Comparison of ENCODE assay signal across 9 mouse cellular contexts in genomic region chr4:106617056-106617455, GRCm38 (mm10). TPM values are rescaled to one million over a fixed set of nuclear protein-coding genes. Genes with fewer than 3 reads are reported as not detected.
A peak's percentile ranks its signal among the peaks of the same experiment; 100 is the strongest.
DNase-seq lines count a peak whose midpoint lies in the region; ATAC-seq and TF ChIP-seq lines count a peak whose summit lies in the region.
"Had no signal": no experiment of that assay in that cellular context is flagged by ENCODE, and none has a peak within 500 bp of the region (broad histone marks: within the 10 kb centered on the region; RNA-seq: fewer than 3 reads in every experiment).

TSS of gene Lexm (minus strand) at chr4:106617241.

- H3K27ac ChIP-seq in kidney, postnatal 0 days = no peak within 1 kb of the TSS
- no peak within 1 kb of the TSS for H3K27ac ChIP-seq in hindbrain, embryonic 14.5 days
- no peak within 1 kb of the TSS for H3K27ac ChIP-seq in midbrain, embryonic 14.5 days (replicated peaks; ENCODE audit: low read depth, low read length)

- H3K4me3 ChIP-seq in kidney, postnatal 0 days (replicated peaks; ENCODE audit: low read depth, low read length) = no peak within 1 kb of the TSS
- 0 out of 2 replicates have a peak within 1 kb of the TSS, but pooled peaks have one; percentile 9 for H3K4me3 ChIP-seq in hindbrain, embryonic 14.5 days (replicated peaks; ENCODE audit: low read length)
- no peak within 1 kb of the TSS for H3K4me3 ChIP-seq in midbrain, embryonic 14.5 days (replicated peaks; ENCODE audit: low read depth, low read length)

- DNase-seq in kidney, postnatal 0 days (ENCODE audit: low spot score) = peak; percentile 37
- no peak for DNase-seq in kidney, adult 8-10 months
- DNase-seq in brain, adult 2 months (ENCODE audit: low read depth, low spot score) = peak; percentile 58
- DNase-seq in hindbrain, embryonic 14.5 days (ENCODE audit: low spot score) = no peak
- DNase-seq in midbrain, embryonic 14.5 days = peak; percentile 33
- no peak for DNase-seq in gastrocnemius, postnatal 36 days
- DNase-seq in urinary bladder, adult 18-20 months (ENCODE audit: low spot score in 2 of 2) = no peak
- no peak for DNase-seq in frontal cortex, postnatal 14 days (ENCODE audit: low spot score in 2 of 2)

- TF ChIP-seq CTCF in kidney, postnatal 0 days (IDR thresholded peaks at IDR 0.05; ENCODE audit: low read depth) = no peak

- H3K27me3 ChIP-seq in kidney, postnatal 0 days (ENCODE audit: insufficient read depth, low read length) = 0 out of 2 replicates have a peak, but pooled peaks cover 4% of the 10 kb centered on the region
- peaks cover 8% of the 10 kb centered on the region for H3K27me3 ChIP-seq in hindbrain, embryonic 14.5 days (ENCODE audit: control insufficient read depth, insufficient read depth, low read length)
- H3K27me3 ChIP-seq in midbrain, embryonic 14.5 days (ENCODE audit: control insufficient read depth, insufficient read depth, low read length) = peaks cover 11% of the 10 kb centered on the region

- H3K9ac ChIP-seq in kidney, postnatal 0 days (ENCODE audit: low read depth, low read length) = no peak within 1 kb of the TSS
- H3K9ac ChIP-seq in hindbrain, embryonic 14.5 days = no peak within 1 kb of the TSS
- peak within 1 kb of the TSS; percentile 26 for H3K9ac ChIP-seq in midbrain, embryonic 14.5 days (replicated peaks; ENCODE audit: low read length)

- H3K9me3 ChIP-seq in kidney, postnatal 0 days (replicated peaks; ENCODE audit: low read length) = no peaks in the 10 kb centered on the region
- no peaks in the 10 kb centered on the region for H3K9me3 ChIP-seq in hindbrain, embryonic 14.5 days (ENCODE audit: control insufficient read depth, low read length)
- no peaks in the 10 kb centered on the region for H3K9me3 ChIP-seq in midbrain, embryonic 14.5 days (ENCODE audit: control insufficient read depth, low read length)

- peaks cover 8% of the 10 kb centered on the region; the same call in 1 of the 2 replicates for H3K4me1 ChIP-seq in kidney, postnatal 0 days (replicated peaks; ENCODE audit: insufficient read depth, low read length)
- peaks cover 5% of the 10 kb centered on the region; the same call in 1 of the 2 replicates for H3K4me1 ChIP-seq in hindbrain, embryonic 14.5 days (replicated peaks; ENCODE audit: control insufficient read depth, insufficient read depth, low read length)
- H3K4me1 ChIP-seq in midbrain, embryonic 14.5 days (ENCODE audit: control insufficient read depth, insufficient read depth, low read length) = peaks cover 6% of the 10 kb centered on the region; the same call in 1 of the 2 replicates

- ATAC-seq in kidney, postnatal 0 days (replicated peaks; ENCODE audit: low FRiP score, low read depth) = no peak
- ATAC-seq in hindbrain, embryonic 14.5 days (ENCODE audit: low FRiP score) = no peak
- no peak for ATAC-seq in midbrain, embryonic 14.5 days (ENCODE audit: low FRiP score, low TSS enrichment)

- peak within 1 kb of the TSS; percentile 38 for H3K4me2 ChIP-seq in kidney, postnatal 0 days (ENCODE audit: low read length)
- peak within 1 kb of the TSS; percentile 49 for H3K4me2 ChIP-seq in hindbrain, embryonic 14.5 days (replicated peaks)
- peak within 1 kb of the TSS; percentile 48 for H3K4me2 ChIP-seq in midbrain, embryonic 14.5 days (ENCODE audit: low read length)

- H3K36me3 ChIP-seq in kidney, postnatal 0 days (ENCODE audit: insufficient read depth, low read length) = no peaks in the 10 kb centered on the region
- no peaks in the 10 kb centered on the region for H3K36me3 ChIP-seq in hindbrain, embryonic 14.5 days (replicated peaks; ENCODE audit: control insufficient read depth, insufficient read depth)
- H3K36me3 ChIP-seq in midbrain, embryonic 14.5 days (ENCODE audit: control insufficient read depth, insufficient read depth, low read length) = no peaks in the 10 kb centered on the region

- intact Hi-C loops in gastrocnemius, postnatal 36 days (cut with DNase I) = loop anchor here (10.0 kb wide), 1 partner anchor 538 kb away; no protein-coding TSS in a partner anchor

- WGBS in kidney, postnatal 0 days = under 1% methylated on average over 18 of the region's 19 CpGs
- 1% methylated on average over 19 of the region's 19 CpGs for WGBS in hindbrain, embryonic 14.5 days
- under 1% methylated on average over 19 of the region's 19 CpGs for WGBS in midbrain, embryonic 14.5 days

RNA-seq across cellular contexts. Expression of gene Lexm, which starts in this region (rescaled TPM):
- polyA plus RNA-seq in kidney, postnatal 0 days (2015; fragmentation: Nextera tagmentation; extraction: Ambion mirVana) = not detected in 2 replicates
- not detected in 2 replicates for polyA plus RNA-seq in hindbrain, embryonic 14.5 days (2014; fragmentation: Nextera tagmentation; extraction: Ambion mirVana)
- not detected in 2 replicates for polyA plus RNA-seq in midbrain, embryonic 14.5 days (2014; fragmentation: Nextera tagmentation; extraction: Ambion mirVana)
- total RNA-seq in gastrocnemius, postnatal 36 days (2021) = not detected
- polyA plus RNA-seq: brain, embryonic 14.5 days had no signal

Comparison
In these comparisons a context has a peak if more than half of its experiments do, and no peak if none do; other contexts are left out.
1. Peak in DNase-seq and H3K4me2 ChIP-seq in kidney, postnatal 0 days; RNA of the gene not detected or under 1 TPM.
2. Peak in DNase-seq, H3K9ac ChIP-seq and H3K4me2 ChIP-seq in midbrain, embryonic 14.5 days; RNA of the gene not detected or under 1 TPM.